Mouse (Mus musculus) cerebral cortex, adult 2 months (tissue): ENCODE data around the gene Agpat1.

ENCODE experiments used
- WGBS: fragments of 180-500 bp; shearing (Covaris S2); methylation state at CpG from one replicate; pipeline ENCODE4 v1.1.7; 2018; 5-methylcytosine and 5-hydroxymethylcytosine counted together

Agpat1 gene

DNA sequence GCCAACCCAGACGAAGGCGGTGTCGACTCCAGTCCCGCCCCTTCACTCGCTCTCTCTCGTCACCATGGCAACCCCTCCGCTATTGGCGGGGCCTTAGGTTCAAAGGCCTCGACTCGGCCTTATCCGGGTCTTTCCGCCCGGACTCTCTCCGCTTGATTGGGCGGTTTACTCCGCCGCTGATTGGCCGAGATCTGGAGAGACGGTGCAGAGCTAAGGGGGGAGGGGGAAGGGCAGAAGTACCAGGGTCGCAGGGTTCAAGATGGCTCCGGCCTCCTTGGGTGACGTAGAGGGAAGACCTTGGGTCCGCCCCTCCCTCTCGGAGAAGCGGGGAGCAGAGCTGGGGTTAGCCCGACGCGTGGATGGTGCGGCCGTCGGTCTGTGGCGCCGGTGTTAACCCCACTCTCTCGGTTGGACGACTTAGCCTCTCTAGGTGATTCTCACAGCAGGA is at the start of gene Agpat1:
Gene Agpat1, plus strand, starts transcription at position 202 of the 448 bp plus-strand sequence.
- WGBS = 0% methylated on average over 35 of the region's 35 CpGs

DNA sequence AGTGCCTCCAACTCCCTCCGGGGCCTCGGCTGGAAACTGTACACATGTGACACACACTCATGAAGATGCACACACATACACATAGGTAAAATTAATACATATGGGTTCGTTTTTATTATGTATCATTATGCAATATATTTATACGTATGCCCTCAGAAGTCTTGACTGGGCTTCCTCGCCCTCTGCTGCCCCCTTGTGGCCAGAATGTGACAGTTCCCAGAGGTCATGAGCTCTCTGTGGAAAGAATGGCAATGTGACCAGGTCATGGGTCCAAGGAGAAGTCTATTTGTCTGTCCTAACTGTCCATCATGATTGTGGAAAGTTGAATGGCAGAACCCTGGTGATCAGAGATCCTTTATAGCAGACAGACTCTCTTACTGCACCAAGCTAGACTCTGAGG is 48.6 kb upstream of the Agpat1 start:
- 24% methylated on average over 5 of the region's 5 CpGs for WGBS

DNA sequence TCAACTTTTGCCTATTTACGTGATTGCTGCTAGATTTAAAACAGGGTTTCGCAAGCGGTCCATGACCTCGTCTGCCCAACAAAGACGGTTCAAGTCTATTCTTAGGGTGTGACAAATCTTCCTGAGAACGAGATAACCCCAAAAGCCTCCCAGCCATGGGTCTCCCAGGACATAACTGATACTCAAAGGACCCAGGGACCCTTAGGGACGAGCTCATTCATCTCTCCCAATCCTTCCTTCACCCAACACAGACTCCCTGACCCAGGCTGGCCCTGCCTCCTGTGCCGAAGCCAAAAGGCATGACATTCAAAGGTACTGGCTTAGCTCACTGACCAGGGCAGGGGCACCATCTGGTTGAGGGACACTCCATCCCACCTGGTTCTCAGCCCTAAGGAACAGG is 47.7 kb upstream of the Agpat1 start:
- WGBS = 92% methylated on average over 8 of the region's 8 CpGs

DNA sequence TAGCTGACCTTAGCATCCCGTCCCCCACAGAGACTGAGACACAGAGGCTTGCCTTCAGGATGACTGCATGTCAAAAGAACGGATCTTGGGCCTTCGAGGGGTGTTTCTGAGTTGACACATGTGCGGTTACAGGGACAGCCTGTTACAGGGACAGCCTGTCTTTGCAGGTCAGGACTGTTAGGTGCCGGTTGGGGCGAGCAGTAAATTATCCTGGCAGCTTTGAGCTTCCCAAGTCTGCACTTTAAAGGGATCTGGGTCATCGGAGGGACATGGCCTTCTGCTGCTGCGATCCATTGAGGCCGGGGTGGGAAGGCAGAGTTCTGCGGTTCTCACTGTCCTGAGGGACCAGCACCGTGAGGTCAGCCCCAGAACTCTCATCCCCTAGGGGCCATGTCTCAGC is 46.7 kb upstream of the Agpat1 start:
- 83% methylated on average over 11 of the region's 11 CpGs for WGBS

DNA sequence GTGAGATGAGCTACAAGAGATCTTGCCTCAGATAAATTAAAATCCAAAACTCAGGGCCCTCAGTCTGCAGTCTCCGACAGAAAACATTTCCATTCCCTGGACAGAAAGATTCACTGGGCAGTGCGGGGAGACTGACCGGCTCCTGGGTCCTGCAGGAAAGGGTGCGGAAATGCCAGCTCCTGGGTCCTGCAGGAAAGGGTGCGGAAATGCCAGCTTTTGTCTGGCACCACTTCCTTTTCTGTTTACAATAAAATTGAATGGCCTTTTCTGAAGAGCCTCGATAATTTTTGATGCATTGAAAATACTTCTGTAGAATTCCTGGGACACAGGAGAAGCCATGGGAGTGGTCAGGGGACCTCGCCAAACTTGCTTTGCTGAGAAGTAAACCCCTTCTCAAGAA is 44.9 kb upstream of the Agpat1 start:
- 83% methylated on average over 7 of the region's 7 CpGs for WGBS

DNA sequence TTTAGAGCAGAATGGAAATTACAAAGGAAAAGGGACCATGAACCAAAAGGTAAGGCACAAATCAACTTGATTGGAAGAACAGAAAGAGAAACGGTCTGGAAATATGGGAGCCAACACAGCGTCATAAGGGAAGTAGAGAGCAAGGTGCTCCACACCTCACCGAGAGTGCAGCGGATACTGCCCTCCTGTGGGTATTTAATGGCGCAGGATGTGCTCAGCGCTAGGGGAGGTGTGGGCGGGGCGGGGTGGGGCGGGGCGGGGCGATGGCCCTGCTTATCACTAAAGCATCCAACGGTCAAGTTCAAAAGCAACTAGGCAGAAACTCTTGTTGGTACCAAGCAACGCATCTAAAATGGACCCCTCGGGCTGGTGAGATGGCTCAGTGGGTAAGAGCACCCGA is 44.2 kb upstream of the Agpat1 start:
- WGBS = 43% methylated on average over 15 of the region's 15 CpGs

DNA sequence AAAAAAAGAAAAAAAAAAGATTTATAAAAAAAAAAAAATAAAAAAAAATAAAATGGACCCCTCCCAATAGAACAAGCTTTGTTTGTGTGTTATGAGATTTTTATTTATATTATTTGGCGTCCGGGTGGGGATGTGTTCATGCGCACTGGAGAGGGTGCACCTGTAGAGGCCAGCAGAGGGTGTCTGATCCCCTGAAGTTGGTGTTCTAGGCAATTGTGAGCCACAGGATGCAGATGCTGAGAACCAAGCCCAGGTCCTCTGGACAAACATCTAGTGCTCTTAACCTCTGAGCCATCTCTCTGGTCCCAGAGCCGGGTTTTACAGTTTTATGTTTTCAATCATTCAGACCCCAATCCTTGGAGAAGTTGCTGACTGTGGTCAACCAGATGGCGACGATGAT is 43.6 kb upstream of the Agpat1 start:
- 93% methylated on average over 6 of the region's 6 CpGs for WGBS

DNA sequence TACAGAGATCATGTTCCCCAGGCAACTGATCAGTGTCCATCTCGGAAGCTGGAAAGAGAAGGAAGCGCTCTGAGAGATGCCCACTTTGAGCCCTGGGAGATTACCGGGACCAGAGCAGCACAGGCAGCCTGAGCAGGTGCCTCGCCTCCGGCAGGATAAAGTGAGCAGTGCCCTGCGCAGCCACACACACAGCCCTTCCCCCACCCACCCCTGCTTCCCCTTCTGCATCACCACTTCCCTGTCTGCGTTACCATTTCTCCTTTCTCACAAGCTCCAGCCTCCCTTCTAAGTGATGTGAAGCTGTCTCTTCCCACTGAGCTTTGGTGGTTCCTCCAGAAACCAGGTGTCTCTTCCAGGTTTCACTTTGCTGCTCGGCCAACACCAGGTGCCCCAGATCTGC is 42.9 kb upstream of the Agpat1 start:
- 47% methylated on average over 8 of the region's 8 CpGs for WGBS

DNA sequence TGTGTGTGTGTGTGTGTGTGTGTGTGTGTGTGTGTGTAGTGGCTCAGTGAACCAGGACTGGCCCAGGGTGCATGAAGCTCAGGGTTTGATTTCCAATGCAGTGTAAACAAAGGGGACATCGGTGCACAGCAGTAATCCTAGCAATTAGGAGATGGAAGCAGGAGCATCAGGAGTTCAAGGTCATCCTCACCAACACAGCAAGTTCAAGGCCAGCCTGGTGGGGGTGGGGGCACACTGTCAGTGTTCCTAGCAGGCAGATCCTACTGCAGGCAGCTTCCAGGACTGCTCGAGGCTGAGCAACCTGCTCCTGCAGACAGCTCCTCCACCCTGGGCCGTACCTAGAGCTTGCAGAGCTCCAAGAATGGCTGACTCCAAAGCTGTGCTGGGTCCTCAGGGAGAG is 41.5 kb upstream of the Agpat1 start:
- WGBS = 79% methylated on average over 3 of the region's 3 CpGs

DNA sequence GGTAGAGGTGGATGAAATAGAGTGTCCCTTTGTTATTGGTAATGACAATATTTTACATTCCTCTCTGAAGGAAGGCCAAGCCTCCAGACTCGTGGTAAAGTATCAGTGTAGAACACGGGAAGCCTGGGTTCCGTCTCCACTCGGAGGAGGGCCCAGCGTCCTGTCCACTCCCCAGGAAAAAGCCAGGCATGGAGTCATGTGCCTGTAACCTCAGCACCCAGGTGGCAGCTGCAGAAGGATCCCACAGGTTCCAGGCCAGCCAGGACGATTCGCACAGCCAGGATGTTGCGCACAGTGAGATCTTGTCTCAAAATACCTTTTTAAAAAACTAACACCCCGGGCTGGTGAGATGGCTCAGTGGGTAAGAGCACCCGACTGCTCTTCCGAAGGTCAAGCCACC is 40.7 kb upstream of the Agpat1 start:
- WGBS = 79% methylated on average over 11 of the region's 11 CpGs

DNA sequence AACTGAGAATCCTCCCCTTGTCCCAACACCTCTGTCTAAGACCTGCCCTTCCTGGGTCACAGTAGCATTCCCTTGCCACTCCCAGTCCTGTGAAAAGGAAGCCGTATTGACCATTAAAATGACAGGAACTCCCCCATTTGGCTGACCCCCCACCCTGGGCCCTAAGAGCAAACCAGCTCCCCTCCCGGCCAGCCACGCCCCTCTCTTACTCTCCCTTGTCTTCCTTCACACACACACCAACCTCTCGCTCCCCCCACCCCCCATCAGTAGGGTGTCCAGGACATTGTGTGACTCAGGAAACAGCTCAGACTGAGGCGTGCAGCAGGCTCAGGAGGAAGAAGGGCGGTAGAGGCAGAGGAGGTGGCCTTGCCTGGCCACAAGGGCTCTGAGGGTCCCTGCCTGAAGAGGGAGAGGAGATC is 40.0 kb upstream of the Agpat1 start, which contains the start of gene Notch4:
Gene Notch4, plus strand, starts transcription at position 266 of the 419 bp plus-strand sequence.
- 41% methylated on average over 6 of the region's 6 CpGs for WGBS

DNA sequence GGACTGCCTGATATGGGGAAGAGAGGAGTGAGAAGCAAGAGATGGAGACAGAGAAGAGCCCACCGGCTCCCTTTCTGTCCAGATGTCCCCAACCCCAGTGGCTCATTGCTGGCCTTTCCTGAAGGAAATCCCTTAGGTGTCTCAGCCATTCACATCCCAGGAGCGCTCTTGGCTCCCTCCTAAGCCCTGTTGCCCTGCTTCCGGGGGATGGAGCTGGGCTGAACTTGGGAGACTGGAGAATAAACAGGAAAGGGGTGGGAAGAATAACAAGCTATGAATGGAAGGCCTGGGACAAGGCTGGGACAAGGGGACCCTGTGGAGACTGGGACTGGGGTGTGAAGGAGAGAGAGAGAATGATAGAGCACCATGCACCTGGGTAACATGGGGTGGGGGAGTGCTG is 39.3 kb upstream of the Agpat1 start:
- 62% methylated on average over 3 of the region's 3 CpGs for WGBS

DNA sequence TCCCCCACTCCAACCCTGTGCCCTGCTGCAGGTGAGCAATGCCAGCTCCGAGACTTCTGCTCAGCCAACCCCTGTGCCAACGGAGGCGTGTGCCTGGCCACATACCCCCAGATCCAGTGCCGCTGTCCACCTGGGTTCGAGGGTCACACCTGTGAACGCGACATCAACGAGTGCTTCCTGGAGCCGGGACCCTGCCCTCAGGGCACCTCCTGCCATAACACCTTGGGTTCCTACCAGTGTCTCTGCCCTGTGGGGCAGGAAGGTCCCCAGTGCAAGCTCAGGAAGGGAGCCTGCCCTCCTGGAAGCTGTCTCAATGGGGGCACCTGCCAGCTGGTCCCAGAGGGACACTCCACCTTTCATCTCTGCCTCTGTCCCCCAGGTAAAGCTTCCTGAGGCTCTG is 36.8 kb upstream of the Agpat1 start:
- 75% methylated on average over 9 of the region's 9 CpGs for WGBS

DNA sequence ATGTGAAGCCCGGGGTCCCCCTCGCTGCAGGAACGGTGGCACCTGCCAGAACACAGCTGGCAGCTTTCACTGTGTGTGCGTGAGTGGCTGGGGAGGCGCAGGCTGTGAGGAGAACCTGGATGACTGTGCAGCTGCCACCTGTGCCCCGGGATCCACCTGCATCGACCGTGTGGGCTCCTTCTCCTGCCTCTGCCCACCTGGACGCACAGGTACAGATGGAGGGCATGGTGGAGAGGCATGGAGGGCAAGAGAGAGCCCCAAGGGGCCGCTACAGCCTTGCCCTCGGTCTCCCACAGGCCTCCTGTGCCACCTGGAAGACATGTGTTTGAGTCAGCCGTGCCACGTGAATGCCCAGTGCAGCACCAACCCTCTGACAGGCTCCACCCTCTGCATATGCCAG is 35.6 kb upstream of the Agpat1 start:
- WGBS = 82% methylated on average over 13 of the region's 13 CpGs

DNA sequence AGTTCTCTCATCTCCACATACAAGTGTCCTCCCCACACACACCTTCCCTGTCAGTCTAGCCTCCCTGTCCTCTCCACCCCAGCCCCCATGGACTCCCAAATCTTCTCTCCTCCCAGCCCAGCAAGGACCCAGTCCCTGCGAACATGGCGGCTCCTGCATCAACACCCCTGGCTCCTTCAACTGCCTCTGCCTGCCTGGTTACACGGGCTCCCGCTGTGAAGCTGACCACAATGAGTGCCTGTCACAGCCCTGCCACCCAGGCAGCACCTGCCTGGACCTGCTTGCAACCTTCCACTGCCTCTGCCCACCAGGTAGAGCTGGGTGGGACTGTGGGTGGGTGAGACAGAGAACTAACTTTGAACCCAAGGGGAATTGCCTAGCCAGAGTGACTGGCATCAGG is 34.1 kb upstream of the Agpat1 start:
- WGBS = 76% methylated on average over 4 of the region's 4 CpGs

DNA sequence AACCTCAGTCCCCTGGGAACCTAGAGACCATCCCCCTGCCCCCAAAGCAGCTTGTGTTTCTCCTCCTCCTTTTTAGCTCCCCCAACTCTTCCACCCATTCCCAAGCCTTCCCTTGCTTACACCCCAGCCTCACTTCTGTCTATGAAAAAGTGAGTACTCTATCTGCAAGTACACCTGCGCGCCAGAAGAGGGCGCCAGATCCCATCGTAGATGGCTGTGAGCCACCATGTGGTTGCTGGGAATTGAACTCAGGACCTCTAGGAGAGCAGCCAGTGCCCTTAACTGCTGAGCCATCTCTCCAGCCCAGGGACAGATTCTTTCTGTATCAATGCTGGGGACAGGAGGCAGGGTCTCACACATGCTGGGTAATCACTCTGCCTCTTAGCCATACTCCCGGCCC is 32.2 kb upstream of the Agpat1 start:
- WGBS = 22% methylated on average over 5 of the region's 5 CpGs

DNA sequence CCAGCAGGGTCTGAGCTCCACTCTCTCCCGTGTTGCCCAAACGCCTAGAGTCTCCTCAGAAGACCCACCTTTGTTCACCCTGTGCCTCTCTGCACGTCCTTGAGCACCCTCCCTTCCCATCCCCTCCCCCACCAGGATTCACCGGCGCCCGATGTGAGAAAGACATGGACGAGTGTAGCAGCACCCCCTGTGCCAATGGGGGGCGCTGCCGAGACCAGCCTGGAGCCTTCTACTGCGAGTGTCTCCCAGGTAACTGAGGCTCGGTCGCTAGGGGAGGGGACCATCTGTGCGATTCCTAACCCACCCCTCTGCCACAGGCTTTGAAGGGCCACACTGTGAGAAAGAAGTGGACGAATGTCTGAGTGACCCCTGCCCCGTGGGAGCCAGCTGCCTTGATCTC is 31.7 kb upstream of the Agpat1 start:
- WGBS = 23% methylated on average over 15 of the region's 15 CpGs

DNA sequence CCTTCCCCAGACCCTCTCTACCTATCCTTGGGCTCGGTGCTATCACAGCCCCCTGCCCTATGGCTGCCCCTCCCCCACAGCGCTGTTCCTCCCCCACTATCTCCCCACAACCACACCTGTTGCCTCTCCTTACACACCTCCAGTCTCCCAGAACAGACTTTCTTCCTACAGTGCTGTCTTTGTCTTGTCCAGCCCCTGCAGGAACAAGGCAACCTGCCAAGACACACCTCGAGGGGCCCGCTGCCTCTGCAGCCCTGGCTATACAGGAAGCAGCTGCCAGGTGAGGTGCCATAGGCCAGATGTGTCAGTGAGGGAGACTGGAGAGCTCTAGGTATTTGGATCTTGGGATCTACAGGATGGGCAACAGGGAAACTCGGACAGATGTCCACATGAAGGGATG is 27.5 kb upstream of the Agpat1 start:
- WGBS = 68% methylated on average over 5 of the region's 5 CpGs

DNA sequence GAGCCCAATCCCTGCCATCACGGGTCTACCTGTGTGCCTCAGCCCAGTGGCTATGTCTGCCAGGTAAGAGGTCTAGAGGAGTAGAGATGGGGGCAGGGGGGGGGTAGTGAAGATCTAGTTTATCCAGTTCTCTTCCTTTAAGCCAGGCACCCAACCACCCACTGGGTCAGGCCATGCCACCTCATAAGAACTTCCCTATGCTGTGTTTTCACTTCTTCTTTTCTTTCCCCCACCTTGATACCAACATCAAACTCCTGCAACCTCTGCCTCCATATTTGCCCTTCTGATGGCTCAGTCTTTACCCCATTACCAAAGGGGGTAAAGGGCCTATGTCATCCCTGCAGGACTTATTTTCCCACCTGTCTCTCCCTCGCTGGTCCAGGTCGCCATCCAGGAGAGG is 26.0 kb upstream of the Agpat1 start:
- whole genome bisulfite sequencing = 95% methylated on average over 3 of the region's 3 CpGs

DNA sequence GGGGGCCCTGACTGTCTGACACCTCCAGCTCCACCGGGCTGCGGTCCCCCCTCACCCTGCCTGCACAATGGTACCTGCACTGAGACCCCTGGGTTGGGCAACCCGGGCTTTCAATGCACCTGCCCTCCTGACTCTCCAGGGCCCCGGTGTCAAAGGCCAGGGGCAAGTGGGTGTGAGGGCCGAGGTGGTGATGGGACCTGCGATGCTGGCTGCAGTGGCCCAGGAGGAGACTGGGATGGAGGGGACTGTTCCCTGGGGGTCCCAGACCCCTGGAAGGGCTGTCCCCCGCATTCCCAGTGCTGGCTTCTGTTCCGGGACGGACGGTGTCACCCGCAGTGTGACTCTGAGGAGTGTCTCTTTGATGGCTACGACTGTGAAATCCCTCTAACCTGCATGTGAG is 21.5 kb upstream of the Agpat1 start:
- WGBS = 92% methylated on average over 12 of the region's 12 CpGs

DNA sequence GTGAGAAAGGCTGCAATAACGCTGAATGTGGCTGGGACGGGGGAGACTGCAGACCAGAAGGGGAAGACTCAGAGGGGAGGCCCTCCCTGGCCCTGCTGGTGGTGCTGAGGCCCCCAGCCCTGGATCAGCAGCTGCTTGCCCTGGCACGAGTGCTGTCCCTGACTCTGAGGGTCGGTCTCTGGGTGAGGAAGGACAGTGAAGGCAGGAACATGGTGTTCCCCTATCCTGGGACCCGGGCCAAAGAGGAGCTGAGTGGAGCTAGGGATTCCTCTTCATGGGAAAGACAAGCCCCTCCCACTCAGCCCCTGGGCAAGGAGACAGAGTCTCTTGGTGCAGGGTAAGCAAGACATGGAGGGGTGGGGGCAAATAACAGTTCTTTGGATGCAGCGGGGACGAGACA is 20.7 kb upstream of the Agpat1 start:
- WGBS = 72% methylated on average over 7 of the region's 7 CpGs

DNA sequence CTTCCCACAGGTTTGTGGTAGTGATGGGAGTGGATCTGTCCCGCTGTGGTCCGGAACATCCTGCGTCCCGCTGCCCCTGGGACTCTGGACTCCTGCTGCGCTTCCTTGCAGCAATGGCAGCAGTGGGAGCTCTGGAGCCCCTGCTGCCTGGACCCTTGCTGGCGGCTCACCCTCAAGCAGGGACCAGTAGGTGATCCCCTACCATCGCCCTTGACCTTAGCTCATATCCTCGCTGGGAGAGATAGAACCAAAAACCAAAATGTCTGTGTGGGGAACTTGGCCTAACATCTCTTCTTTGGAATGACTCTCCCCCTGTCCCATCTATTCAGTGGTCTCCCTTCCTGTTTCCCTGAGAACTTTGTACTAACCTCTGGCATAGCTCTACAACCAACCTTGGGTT is 20.2 kb upstream of the Agpat1 start:
- 94% methylated on average over 8 of the region's 8 CpGs for WGBS

DNA sequence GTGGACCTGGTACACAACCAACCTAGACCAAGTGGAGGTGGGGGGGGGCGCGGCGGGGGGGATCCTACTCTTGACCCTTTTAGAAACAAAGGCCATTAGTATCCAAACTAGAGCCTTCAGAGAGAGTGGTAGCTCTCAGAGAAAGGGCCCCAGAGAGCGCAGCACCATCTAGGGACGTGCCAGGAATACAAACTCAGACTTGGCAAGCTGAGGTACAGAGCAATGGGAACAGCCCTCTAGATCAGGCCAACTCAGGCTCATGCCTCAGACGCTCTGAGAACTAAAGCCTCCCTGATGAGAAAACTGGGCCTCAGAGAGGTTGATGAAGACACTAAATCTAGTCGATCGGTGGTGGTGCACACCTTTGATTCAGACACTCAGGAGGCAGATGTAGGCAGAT is 18.9 kb upstream of the Agpat1 start:
- 71% methylated on average over 8 of the region's 8 CpGs for WGBS

DNA sequence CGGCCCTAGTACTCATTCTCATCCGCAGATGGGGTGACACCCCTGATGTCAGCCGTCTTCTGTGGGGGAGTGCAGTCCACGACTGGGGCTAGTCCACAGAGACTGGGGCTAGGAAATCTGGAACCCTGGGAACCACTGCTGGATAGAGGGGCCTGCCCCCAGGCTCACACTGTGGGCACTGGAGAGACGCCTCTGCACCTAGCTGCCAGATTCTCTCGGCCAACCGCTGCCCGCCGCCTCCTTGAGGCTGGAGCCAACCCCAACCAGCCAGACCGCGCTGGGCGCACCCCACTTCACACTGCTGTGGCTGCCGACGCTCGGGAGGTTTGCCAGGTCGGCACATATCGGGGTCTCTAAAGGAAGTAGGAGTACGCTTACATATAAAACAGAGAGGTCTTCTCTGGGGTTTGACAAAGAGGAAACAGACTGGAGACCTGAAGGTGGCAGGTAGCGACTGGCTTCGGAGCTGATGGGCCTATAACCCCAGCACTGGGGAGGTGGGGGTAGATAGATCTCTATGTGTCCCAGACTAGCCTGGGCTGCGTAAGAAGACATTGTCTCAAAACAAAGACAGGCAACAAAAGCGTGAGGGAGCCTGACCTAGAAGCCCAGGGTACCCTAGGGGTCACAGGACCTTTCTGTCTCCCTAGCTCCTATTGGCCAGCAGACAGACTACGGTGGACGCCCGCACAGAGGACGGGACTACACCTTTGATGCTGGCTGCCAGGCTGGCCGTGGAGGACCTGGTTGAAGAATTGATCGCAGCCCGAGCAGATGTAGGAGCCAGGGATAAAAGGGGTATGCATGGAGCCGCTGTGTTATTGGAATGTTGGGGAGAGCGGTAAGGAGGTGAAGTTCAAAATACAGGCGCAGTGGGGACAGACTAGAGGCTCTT is 17.9 kb upstream of the Agpat1 start:
- 24% methylated on average over 32 of the region's 32 CpGs for WGBS
